Mouse (Mus musculus) kidney, adult 2 months (tissue): ENCODE results near the gene Zfp870.

ENCODE experiments used
- CTCF ChIP-seq: fragments of 200-500 bp; conservative IDR thresholded peaks from 2 replicates; pipeline ENCODE4 v1.5.1; 2011; ENCODE audit warnings: low read depth, mild to moderate bottlenecking, control low read depth, low read length, moderate library complexity, mixed read lengths; ENCODE audit not compliant: insufficient read depth, insufficient read length
- POLR2A ChIP-seq: fragments of 200-500 bp; IDR thresholded peaks from one replicate; pipeline ENCODE4 v1.6.1; 2011; ENCODE audit warnings: low read depth, low read length, control low read depth

DNA sequence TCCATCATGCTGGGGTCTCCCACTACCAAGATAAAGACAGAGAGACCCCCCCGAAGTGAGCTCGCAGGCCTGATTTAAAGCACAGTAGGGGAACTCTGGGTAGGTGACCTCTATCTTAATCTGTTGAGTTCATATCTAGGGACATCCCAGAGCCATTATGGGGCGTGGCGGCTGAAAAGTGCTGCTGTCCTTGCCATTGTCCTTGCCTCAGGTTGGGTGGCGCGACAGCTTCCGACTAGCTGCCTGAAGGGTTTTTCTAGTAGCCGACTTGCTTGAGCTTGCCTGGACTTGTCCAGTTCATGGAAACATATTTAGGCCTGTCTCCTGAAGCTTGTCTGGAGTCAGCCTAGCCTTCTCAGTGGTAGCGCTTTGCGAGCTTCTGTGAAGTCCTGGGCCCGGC lies 12.7 kb downstream of the Zfp870 start:
- no peak for TF ChIP-seq CTCF
- TF ChIP-seq POLR2A = no peak
